Mouse (Mus musculus) right cerebral cortex, postnatal 25 days (tissue): Measurements from ENCODE around the gene Gm6370.
A peak's percentile ranks its signal among the peaks of the same experiment; 100 is the strongest.
"Not testable (repeated sequence)": the region's sequence is repeated elsewhere in the genome, so short reads cannot be mapped to it uniquely, and the experiment has no call there.

Source experiments
- DNase-seq: peaks from one replicate; pipeline ENCODE4 v3.0.0; 2022

Gene Gm6370

DNA sequence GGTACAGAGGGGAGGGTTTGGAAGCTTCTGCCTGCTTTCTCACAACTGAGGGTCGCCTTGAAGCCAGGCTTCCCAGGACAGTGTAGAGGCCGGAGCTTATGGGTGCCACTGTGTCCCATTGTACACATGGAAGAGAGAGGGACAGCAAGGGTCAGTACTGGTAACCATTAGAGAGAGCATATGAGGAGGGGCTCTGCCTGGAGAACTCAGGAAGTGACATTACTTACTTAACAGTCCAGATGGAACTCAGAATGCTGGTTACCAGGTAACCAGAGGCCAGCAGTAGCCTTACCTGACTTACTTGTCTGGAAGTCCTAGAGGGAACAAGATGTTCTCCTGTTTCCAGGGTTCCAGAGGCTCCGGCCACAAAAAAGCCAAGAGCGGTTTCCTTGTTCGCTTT lies at the start of gene Gm6370:
TSS of gene Gm6370 (plus strand) at position 301 of the 400 bp plus-strand sequence.
- not testable (repeated sequence) for DNase-seq

DNA sequence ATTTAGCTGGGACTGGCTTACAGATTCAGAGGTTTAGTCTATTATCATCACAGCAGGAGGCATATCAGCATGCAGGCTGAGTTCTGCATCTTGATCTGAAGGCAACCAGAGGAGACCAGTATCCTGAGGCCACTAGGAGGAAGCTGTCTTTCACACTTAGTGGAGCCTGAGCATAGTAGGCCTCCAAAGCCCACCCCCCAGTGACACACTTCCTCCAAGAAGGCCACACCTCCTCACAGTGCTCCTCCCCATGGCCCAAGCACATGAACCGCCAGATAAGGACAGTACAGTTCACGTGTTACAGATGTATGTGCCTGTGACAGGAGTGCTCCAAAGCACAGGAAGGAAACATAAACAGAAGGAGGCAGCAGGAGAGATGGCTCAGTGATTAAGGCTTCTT lies 48.4 kb upstream of the Gm6370 start:
- no peak for DNase-seq

DNA sequence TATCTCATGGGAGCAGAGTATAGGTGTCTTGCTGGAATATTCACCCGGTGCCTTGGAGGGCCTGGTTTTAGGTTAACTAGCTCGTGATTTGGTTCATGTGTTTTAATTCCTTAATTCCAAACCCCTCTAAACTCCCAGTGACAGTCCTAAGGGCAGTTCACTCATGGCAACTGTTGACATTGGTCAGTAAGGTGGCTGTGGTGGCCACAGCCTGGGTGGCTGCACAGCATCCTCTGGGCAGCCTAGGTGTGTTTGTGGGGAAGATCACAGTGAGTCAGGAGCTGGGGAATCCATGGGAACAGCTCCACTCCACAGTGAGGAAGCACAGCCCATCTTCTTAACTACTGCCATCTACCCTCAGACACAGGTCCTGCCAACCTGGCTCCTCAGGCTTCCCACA lies 44.5 kb upstream of the Gm6370 start:
- DNase-seq: no peak

DNA sequence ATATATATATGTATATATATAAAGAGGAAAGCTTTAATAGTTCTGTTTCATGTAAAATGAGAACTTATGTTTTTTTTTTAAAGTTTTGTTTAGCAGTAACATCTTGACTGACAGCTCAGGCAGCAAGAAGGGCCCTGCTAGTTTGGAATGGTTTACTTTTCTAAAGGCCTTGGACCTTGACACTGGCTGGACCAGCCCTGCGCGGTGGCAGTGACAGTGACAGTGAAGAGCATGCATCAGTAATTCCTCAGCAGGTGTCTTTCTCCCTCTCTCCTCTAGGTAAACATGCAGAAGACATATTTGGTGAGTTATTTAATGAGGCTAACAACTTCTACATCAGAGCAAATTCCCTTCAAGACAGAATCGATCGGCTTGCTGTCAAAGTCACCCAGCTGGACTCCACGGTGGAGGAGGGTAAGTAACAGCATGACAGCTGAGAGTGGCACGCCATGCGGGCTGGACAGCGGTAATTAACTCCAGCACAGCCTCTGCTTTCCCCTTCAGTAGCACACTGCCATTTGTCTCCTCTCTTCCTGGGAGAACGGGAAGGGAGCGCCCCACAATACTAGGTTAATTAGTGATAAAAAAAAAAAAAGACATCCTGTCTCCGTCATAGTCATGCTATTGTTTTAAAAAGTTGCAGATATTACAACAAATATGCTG lies 39.4 kb upstream of the Gm6370 start:
- DNase-seq: no peak

DNA sequence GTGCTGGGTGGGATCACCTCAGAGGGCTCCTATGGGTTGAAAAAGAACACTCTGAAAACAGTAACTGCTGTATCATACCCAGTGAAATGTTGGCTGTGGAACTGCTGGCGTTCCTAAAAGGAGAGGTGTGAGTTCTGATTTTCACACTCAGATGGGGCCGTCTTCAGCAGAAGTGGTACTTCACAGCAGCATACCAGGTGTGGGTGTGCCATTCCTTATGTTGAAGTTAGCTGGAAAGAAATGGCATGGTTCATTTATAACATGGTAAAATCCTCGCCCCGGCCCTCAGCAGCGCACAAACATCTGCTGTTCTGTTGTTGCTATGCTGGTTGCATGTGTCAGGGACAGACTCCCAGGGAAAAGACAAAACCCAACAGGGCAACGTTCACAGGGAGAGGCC lies 37.6 kb upstream of the Gm6370 start:
- peak; percentile 51 for DNase-seq

DNA sequence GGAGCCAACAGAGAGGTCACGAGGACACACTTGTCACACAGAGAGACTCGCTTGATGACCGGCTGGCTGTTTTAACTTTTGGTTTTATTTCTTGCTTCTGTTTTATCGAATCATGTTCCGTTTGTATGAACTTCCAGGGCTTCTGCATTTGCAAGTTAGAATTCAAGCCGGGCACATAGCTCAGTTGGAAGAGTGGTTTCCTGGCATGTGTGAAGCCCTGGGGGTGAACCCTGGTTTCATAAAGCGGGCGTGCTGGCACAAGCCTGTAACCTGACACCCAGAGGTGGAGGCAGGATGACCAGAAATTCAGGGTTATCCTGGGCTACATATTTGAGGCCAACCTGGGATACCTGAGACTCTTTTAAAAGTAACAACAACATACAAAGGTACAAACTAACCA lies 29.6 kb upstream of the Gm6370 start:
- no peak for DNase-seq

DNA sequence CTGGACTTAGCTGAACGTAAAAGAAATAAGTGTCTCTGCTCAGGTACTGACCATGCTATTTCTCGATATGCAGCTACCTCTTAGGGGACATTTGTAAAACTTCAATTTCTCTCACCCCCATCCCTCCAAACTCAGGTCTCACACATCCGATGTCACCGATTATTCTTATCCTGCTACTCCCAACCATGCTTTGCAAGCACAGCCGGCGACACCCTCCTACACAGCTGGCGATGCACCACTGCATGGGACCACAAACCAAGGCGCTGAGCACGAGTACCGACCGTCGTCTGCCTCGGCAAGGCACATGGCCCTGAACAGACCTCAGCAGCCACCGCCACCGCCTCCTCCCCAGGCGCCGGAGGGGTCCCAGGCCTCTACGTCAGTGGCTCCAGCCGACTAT lies 24.5 kb upstream of the Gm6370 start:
- no peak for DNase-seq

DNA sequence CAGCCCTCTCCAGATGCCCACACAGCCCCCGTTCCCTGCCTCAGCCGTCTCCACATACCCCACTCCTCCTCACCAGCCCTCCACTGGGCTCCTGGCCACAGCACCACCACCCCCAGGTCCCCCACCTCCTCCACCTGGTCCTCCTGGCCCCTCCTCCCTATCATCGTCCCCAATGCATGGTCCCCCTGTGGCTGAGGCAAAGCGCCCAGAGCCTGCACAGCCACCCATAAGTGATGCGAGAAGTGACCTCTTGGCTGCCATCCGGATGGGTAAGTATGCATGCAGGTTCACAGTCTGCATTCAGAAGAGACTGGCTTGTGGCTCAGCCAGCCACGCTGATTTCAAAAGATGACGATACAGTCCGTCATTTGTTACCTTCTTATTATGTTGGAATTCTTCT lies 22.9 kb upstream of the Gm6370 start:
- DNase-seq: no peak

DNA sequence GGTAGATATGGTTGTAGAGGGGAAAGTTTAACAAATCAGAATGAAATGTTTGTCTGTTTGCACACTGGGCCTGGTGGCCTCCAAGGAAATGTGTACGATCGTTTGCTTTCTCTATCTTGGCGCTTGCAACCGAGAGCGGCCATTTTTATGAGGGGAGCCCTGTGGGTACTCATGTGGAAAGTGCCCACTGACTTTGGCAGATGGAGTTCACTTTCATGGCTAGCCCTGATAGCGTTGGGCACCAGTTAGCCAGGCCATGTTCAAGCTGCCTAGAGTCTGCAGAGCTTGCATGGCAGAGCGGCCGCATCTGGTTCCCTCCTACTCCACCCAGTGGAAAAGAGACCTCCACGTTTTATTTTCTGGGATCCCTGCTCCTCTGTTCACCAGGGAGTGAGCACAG lies 20.3 kb upstream of the Gm6370 start:
- DNase-seq: no peak

DNA sequence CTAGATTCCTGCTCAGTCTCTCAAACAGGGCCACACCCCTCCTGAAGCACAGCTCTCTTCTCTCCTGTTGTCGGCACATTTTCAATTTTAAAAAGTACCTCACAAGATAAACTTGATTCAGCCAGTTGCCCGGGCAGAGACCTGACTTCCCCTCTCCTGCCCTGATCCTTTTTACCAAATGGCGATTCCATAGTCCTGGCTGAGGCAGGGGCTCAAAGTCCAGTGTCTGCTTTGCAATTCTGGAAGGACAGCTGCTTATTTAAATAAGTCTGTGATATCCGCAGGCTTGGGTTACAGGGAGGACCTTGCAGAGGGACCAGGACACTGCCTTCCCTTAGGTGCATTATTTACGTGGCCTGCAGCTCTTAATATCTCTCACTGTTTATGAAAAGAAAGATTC lies 19.9 kb upstream of the Gm6370 start:
- no peak for DNase-seq

DNA sequence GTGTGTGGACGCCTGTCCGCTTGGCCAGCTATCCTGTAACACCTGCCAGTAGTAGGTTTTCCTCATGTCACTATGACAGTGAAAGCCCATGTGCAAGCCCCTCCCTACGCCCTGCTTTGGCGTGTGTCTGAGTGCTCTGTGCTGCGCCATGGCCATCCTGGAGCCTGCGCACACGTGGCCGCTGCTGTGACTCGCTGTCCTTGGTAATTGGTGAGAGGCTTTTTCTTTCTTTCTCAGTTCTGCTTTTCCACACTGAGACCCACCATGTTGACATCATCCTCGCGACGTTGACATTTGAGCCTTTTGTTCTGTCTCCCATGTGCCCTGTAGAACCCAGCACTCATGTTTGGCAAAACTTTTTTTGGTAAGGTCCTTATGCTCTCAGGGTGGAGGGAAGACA lies 19.3 kb upstream of the Gm6370 start:
- DNase-seq: no peak

DNA sequence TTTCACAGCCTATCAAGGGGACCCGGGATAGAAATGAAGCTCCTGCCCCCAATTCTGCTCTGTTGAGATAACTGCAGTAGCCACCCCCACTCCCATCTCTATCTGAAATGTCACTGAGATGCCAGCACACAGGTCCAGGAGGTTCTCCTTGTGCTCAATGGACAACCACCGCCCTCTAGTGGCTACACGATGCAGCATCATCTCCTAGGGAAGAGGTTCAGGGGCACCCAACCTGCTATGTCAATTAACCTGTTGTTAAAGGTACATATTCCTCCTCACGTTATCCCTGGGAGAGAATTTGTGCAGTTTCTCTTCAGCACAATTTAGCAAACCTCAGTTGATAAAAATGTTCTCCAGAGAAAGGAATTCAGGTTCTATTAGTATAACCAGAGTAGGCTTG lies 11.6 kb upstream of the Gm6370 start:
- DNase-seq: peak; percentile 43

DNA sequence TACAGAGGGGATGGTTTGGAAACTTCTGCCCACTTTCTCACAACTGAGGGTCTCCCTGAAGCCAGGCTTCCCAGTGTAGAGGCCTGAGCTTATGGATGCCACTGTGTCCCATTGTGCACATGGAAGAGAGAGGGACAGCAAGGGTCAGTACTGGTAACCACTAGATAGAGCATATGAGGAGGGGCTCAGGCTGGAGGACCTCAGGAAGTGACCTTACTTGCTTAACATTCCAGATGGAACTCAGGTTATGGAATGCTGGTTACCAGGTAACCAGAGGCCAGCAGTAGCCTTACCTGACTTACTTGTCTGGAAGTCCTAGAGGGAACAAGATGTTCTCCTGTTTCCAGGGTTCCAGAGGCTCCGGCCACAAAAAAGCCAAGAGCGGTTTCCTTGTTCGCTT lies 9.5 kb upstream of the Gm6370 start, which contains the start of gene Gm6408:
TSS of gene Gm6408 (plus strand) at position 301 of the 400 bp plus-strand sequence.
- not testable (repeated sequence) for DNase-seq

DNA sequence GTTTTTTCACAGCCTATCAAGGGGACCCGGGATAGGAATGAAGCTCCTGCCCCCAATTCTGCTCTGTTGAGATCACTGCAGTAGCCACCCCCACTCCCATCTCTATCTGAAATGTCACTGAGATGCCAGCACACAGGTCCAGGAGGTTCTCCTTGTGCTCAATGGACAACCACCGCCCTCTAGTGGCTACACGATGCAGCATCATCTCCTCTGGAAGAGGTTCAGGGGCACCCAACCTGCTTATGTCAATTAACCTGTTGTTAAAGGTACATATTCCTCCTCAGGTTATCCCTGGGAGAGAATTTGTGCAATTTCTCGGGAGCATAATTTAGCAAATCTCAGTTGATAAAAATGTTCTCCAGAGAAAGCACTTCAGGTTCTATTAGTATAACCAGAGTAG lies 2.2 kb upstream of the Gm6370 start:
- DNase-seq: not testable (repeated sequence)

DNA sequence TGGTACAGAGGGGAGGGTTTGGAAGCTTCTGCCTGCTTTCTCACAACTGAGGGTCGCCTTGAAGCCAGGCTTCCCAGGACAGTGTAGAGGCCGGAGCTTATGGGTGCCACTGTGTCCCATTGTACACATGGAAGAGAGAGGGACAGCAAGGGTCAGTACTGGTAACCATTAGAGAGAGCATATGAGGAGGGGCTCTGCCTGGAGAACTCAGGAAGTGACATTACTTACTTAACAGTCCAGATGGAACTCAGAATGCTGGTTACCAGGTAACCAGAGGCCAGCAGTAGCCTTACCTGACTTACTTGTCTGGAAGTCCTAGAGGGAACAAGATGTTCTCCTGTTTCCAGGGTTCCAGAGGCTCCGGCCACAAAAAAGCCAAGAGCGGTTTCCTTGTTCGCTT lies 10.9 kb downstream of the Gm6370 start, which contains the start of gene 4930449I24Rik:
TSS of gene 4930449I24Rik (plus strand) at position 301 of the 400 bp plus-strand sequence.
- not testable (repeated sequence) for DNase-seq

DNA sequence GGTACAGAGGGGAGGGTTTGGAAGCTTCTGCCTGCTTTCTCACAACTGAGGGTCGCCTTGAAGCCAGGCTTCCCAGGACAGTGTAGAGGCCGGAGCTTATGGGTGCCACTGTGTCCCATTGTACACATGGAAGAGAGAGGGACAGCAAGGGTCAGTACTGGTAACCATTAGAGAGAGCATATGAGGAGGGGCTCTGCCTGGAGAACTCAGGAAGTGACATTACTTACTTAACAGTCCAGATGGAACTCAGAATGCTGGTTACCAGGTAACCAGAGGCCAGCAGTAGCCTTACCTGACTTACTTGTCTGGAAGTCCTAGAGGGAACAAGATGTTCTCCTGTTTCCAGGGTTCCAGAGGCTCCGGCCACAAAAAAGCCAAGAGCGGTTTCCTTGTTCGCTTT lies 22.7 kb downstream of the Gm6370 start, which contains the start of gene Gm3402:
TSS of gene Gm3402 (plus strand) at position 301 of the 400 bp plus-strand sequence.
- not testable (repeated sequence) for DNase-seq

DNA sequence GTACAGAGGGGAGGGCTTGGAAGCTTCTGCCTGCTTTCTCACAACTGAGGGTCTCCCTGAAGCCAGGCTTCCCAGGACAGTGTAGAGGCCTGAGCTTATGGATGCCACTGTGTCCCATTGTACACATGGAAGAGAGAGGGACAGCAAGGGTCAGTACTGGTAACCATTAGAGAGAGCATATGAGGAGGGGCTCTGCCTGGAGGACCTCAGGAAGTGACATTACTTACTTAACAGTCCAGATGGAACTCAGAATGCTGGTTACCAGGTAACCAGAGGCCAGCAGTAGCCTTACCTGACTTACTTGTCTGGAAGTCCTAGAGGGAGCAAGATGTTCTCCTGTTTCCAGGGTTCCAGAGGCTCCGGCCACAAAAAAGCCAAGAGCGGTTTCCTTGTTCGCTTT lies 34.3 kb downstream of the Gm6370 start, which contains the start of gene Gm3404:
TSS of gene Gm3404 (plus strand) at position 301 of the 400 bp plus-strand sequence.
- not testable (repeated sequence) for DNase-seq

DNA sequence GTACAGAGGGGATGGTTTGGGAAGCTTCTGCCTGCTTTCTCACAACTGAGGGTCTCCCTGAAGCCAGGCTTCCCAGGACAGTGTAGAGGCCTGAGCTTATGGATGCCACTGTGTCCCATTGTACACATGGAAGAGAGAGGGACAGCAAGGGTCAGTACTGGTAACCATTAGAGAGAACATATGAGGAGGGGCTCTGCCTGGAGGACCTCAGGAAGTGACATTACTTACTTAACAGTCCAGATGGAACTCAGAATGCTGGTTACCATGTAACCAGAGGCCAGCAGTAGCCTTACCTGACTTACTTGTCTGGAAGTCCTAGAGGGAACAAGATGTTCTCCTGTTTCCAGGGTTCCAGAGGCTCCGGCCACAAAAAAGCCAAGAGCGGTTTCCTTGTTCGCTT lies 46.2 kb downstream of the Gm6370 start, which contains the start of gene Gm3409:
TSS of gene Gm3409 (plus strand) at position 301 of the 400 bp plus-strand sequence.
- not testable (repeated sequence) for DNase-seq
